Mouse (Mus musculus) G1E-ER4 (cell line): ENCODE data around the gene Dlk1. TPM values are rescaled to one million over a fixed set of nuclear protein-coding genes. Genes with fewer than 3 reads are reported as not detected.

Experiments
- GATA1 ChIP-seq: IDR thresholded peaks from one replicate; pipeline ENCODE4 v1.8.0; 2012; ENCODE audit warnings: low read length, inconsistent platforms
- polyA plus RNA-seq: library from polyadenylated mRNA; stranded (reverse); fragments of >175 nt; gene quantifications from 2 replicates; pipeline ENCODE4 v1.2.3, GENCODE M21; 2012

Gene Dlk1
- polyA plus RNA-seq, 1 experiment, result not detected

GRCm38 (mm10) chr12:109496397-109496796, 43.8 kb downstream of the Dlk1 start:
- TF ChIP-seq GATA1, result no peak

DNA sequence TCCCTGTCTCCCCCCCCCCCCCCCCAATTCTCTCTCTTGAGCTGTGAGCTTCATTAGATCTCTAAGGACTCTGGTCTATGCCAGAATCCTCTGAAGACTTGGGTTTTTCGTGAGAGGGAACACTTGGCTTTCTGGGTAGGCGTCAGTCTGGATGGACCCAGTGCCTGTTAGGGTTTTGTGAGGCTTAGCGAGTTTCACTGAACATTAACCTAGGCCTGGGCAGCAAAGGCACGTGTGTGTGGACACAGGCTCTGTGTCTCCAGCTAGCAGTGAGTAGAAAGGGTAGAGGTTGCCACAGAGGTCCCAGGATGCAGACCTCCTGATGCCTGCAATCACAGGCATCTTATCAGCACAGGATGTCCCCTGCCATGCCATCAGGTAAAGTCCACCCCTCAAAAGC, 48.4 kb downstream of the Dlk1 start:
- no peak for TF ChIP-seq GATA1

- no peak for TF ChIP-seq GATA1
These were observed 49.9 kb downstream of the Dlk1 start for GRCm38 (mm10) chr12:109502360-109503040.

DNA sequence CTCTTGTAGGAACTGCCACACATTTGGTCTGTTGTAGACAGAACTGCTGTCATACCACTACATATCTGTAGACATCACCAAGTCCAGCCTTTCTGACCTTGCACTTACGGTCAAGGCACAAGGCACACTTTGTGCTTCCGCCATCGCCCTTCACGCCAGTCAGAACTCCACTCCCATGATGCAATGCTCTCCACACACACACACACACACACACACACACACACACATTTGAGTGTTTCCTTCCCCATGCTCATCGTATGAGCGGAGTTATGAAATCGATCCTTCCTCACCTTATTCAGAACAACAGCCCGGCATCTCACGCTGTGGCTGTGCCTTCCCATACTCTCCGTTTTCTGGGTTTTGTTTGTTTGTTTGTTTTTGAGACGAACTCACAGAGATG, 55.1 kb downstream of the Dlk1 start:
- no peak for TF ChIP-seq GATA1

GRCm38 (mm10) chr12:109508495-109509454, 56.2 kb downstream of the Dlk1 start:
- no peak for TF ChIP-seq GATA1

DNA sequence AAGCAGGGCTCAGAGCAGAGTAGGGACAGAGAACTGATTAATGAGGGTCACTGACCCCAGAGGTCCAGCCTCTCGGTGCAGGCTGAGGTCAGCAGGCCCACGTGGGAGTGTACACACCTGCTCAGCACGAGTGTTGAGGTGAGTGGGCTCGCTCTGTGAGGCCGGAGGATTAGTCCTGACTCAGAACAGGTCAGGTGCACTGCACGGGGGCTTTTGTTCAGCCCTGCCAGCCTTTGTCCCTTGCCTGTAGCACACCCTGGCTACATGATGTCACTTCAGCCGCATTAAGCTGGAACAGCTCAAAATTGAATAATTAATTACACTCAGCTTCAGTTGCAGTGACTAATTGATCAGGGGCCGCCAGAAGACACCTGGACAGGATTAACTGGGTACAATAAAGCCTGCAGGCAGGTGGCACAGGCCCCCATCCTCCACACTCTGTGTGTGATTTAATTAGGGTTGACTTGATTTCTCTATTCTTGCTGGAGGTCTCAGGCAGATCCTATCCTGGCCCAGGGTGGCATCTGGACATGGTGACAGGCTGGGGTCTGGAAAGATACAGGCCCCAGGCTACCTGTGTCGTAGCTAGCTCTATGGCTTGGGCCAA, 57.0 kb downstream of the Dlk1 start:
- TF ChIP-seq GATA1, result no peak

DNA sequence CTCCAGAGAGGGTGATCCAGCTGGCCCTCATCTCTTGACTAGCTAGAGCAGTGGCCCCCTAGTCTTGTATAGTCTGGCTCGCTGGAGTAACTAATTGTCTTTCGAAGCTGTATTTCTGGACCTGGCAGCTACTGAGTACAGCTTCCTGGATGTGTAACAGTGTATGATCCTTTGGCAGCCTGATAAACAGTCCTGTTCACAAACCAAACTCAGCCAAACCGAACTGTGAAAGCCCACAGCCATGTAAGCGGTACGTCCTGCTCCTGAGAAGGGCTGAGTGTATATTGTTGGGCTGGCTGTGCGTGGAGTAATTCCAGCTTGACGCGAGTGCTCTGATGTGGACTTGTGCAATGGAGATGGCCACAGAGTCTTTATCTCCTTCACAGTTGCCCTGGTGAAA, 57.6 kb downstream of the Dlk1 start:
- no peak for TF ChIP-seq GATA1

GRCm38 (mm10) chr12:109511456-109511855, 58.8 kb downstream of the Dlk1 start:
- TF ChIP-seq GATA1, result no peak

DNA sequence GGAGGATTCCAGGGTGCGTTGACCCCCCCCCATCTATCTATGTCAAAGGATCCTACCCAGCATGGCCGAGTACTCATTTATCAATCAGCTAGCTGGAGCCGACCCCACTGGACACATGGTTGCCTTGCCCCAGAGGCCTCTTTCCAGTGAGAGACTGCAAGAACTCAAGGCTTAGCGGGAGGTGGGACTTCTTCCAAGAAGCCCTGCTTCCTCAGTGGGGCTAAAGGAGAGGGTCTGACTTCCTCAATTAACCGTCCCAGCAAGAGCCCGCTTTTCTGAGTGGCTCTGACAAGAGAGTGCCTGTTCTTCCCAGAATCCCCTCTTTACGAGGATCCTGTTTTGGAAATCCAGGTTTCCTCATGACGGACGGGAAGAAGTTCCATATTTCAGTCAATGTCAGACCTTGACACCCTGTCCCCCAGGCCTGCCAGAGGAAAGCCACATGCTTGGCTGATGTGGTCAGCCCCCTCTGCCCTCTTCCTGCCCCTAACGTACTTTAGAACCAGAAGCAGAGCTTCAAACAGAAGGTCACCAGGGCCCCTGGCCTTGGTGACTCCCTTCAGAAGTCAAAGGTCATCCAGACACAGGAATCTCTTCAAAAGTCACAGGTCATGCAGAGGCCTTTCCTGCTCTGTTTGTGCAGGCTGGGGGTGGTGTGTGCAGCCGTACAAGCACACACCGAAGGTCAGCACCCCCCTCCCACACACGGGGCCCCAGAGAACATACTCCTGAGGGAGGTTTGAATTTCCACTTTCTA, 59.7 kb downstream of the Dlk1 start:
- TF ChIP-seq GATA1, result no peak

Other genes with a start within 250 kb of the Dlk1 start
- not detected in 2 replicates for gene Rtl1, start 147.5 kb downstream of the Dlk1 start, polyA plus RNA-seq